Mouse (Mus musculus) retina, adult 2 months (tissue): ENCODE results near the gene C77080.
A peak's percentile ranks its signal among the peaks of the same experiment; 100 is the strongest.

Source experiments
- DNase-seq: peaks from one replicate; pipeline ENCODE4 v3.0.0-alpha.2; 2012; ENCODE audit warnings: low read depth, low spot score

Gene C77080

GRCm38 (mm10) chr4:129261196-129261595 is at the start of gene C77080:
C77080 (minus strand) TSS chr4:129261404.
- no peak for DNase-seq

- no peak for DNase-seq
These were observed 46.7 kb upstream of the C77080 start for GRCm38 (mm10) chr4:129307936-129308335.

GRCm38 (mm10) chr4:129304306-129304705 is 43.1 kb upstream of the C77080 start:
- no peak for DNase-seq

- DNase-seq, result no peak
These were observed 42.6 kb upstream of the C77080 start for GRCm38 (mm10) chr4:129303816-129304215.

- DNase-seq, result no peak
These were observed 42.2 kb upstream of the C77080 start for GRCm38 (mm10) chr4:129303401-129303800.

GRCm38 (mm10) chr4:129299121-129299520 is 37.9 kb upstream of the C77080 start:
- DNase-seq, result no peak

- no peak for DNase-seq
These were observed 36.5 kb upstream of the C77080 start for GRCm38 (mm10) chr4:129297724-129298123.

- DNase-seq, result no peak
These were observed 34.9 kb upstream of the C77080 start for GRCm38 (mm10) chr4:129296066-129296465.

GRCm38 (mm10) chr4:129295188-129295587 is 34.0 kb upstream of the C77080 start:
- DNase-seq, result no peak

- DNase-seq, result no peak
These were observed 32.5 kb upstream of the C77080 start for GRCm38 (mm10) chr4:129293702-129294101.

GRCm38 (mm10) chr4:129292831-129293230 is 31.6 kb upstream of the C77080 start:
- DNase-seq, result no peak

GRCm38 (mm10) chr4:129289671-129290070 is 28.5 kb upstream of the C77080 start:
- no peak for DNase-seq

- DNase-seq, result no peak
These were observed 26.9 kb upstream of the C77080 start for GRCm38 (mm10) chr4:129288067-129288466.

GRCm38 (mm10) chr4:129287472-129287981 is 26.3 kb upstream of the C77080 start, which contains the start of gene Sync:
Sync (plus strand) TSS chr4:129287617.
- no peak for DNase-seq

- no peak for DNase-seq
These were observed 25.7 kb upstream of the C77080 start for GRCm38 (mm10) chr4:129286683-129287471.

GRCm38 (mm10) chr4:129286001-129286682 is 24.9 kb upstream of the C77080 start:
- DNase-seq, result no peak

GRCm38 (mm10) chr4:129284685-129285084 is 23.5 kb upstream of the C77080 start:
- DNase-seq, result no peak

- no peak for DNase-seq
These were observed 22.0 kb upstream of the C77080 start for GRCm38 (mm10) chr4:129283226-129283625.

GRCm38 (mm10) chr4:129282786-129283185 is 21.6 kb upstream of the C77080 start:
- DNase-seq, result no peak

- peak; percentile 74 for DNase-seq
These were observed 15.3 kb upstream of the C77080 start for GRCm38 (mm10) chr4:129276453-129276865.

GRCm38 (mm10) chr4:129272756-129273046 is 11.5 kb upstream of the C77080 start:
- no peak for DNase-seq

GRCm38 (mm10) chr4:129271991-129272755 is 11.0 kb upstream of the C77080 start:
- no peak for DNase-seq
